Mouse (Mus musculus) heart, postnatal 0 days (tissue): ENCODE data around the gene Patj. TPM values are rescaled to one million over a fixed set of nuclear protein-coding genes. Genes with fewer than 3 reads are reported as not detected.
A peak's percentile ranks its signal among the peaks of the same experiment; 100 is the strongest.

ENCODE experiments used
- ATAC-seq: fragments of 200-750 bp; cut with Nextera tagmentation; 2 replicates; pipeline ENCODE4 v1.8.0; 2017; ENCODE audit warnings: low read depth, moderate number of reproducible peaks, moderate library complexity; ENCODE audit not compliant: insufficient read depth
- DNase-seq: peaks from one replicate; pipeline ENCODE4 v3.0.0-alpha.2; 2016; ENCODE audit warnings: low spot score
- H3K27ac ChIP-seq: fragments of 300-500 bp; sonication (generic); 2 replicates; pipeline ENCODE4 v1.5.1; 2014; ENCODE audit warnings: low read depth, mild to moderate bottlenecking
- H3K27me3 ChIP-seq: fragments of 300-500 bp; sonication (generic); 2 replicates; pipeline ENCODE4 v1.6.1; 2014; ENCODE audit warnings: low read length, mixed read lengths; ENCODE audit not compliant: control insufficient read depth, insufficient read depth
- H3K36me3 ChIP-seq: fragments of 300-500 bp; sonication (generic); replicated peaks from 2 replicates; pipeline ENCODE4 v1.6.1; 2014; ENCODE audit warnings: low read length, mixed read lengths; ENCODE audit not compliant: control insufficient read depth, insufficient read depth
- H3K4me1 ChIP-seq: fragments of 300-500 bp; sonication (generic); 2 replicates; pipeline ENCODE4 v1.6.1; 2014; ENCODE audit warnings: antibody characterized with exemption; ENCODE audit not compliant: control insufficient read depth, insufficient read depth
- H3K4me2 ChIP-seq: fragments of 300-500 bp; sonication (generic); 2 replicates; pipeline ENCODE4 v1.6.1; 2014; ENCODE audit warnings: low read depth, mild to moderate bottlenecking, low read length, moderate library complexity
- H3K4me3 ChIP-seq: fragments of 300-500 bp; sonication (generic); 2 replicates; pipeline ENCODE4 v1.5.1; 2014; ENCODE audit warnings: low read depth, low read length
- H3K9ac ChIP-seq: fragments of 300-500 bp; sonication (generic); replicated peaks from 2 replicates; pipeline ENCODE4 v1.6.1; 2014; ENCODE audit warnings: low read depth, low read length, mixed read lengths
- H3K9me3 ChIP-seq: fragments of 300-500 bp; sonication (generic); replicated peaks from 2 replicates; pipeline ENCODE4 v1.6.1; 2016; ENCODE audit warnings: low read length; ENCODE audit not compliant: control insufficient read depth
- CTCF ChIP-seq: IDR thresholded peaks from 2 replicates; pipeline ENCODE4 v1.5.1; 2016; ENCODE audit warnings: antibody characterized with exemption, control low read depth, low read depth
- EP300 ChIP-seq: IDR thresholded peaks from 2 replicates; pipeline ENCODE4 v1.6.1; 2016; ENCODE audit warnings: antibody characterized with exemption, low read depth
- WGBS: fragments of 180-500 bp; shearing (Covaris S2); extraction: QIAGEN DNeasy Blood & Tissue Kit; methylation state at CpG from one replicate; pipeline ENCODE4 v1.1.7; 2014; 5-methylcytosine and 5-hydroxymethylcytosine counted together
- polyA plus RNA-seq: library from polyadenylated mRNA; unstranded; fragments of >200 nt; fragmentation: Nextera tagmentation; extraction: Ambion mirVana; gene quantifications from 2 replicates; pipeline ENCODE4 v1.2.1, GENCODE M21; 2015
- total RNA-seq: library from RNA; depleted of rRNA; stranded (reverse); fragments of >200 nt; gene quantifications from 2 replicates; pipeline ENCODE4 v1.2.3, GENCODE M21; 2014; ENCODE audit warnings: low replicate concordance

Patj gene
- total and polyA plus RNA-seq, 2 experiments from 2014 or later = 5.2 to 1,302 TPM

GRCm38 (mm10) chr4:98726590-98727237 is 331.1 kb downstream of the Patj start, which contains the start of gene L1td1:
L1td1 (plus strand) TSS chr4:98726734.
- TF ChIP-seq EP300 = no peak
- no peak for TF ChIP-seq CTCF
- DNase-seq (no peak), ATAC-seq (no peak)
- H3K4me3 ChIP-seq = peak within 1 kb of the TSS; percentile 22
- no peaks in the 10 kb centered on the region for H3K36me3 ChIP-seq
- H3K9me3 ChIP-seq = no peaks in the 10 kb centered on the region
- no peak within 1 kb of the TSS for H3K27ac ChIP-seq
- 0 out of 2 replicates have a peak, but pooled peaks cover 12% of the 10 kb centered on the region for H3K4me1 ChIP-seq
- peak within 1 kb of the TSS; percentile 49 for H3K4me2 ChIP-seq
- H3K27me3 ChIP-seq = 0 out of 2 replicates have a peak, but pooled peaks cover 15% of the 10 kb centered on the region
- H3K9ac ChIP-seq = no peak within 1 kb of the TSS
- 18% methylated on average over 29 of the region's 29 CpGs for WGBS

- DNase-seq (no peak), ATAC-seq (no peak)
- H3K9me3 ChIP-seq = no peaks in the 10 kb centered on the region
- 6% methylated on average over 21 of the region's 21 CpGs for WGBS
- H3K9ac ChIP-seq = no peak overlapping the region
- peak overlapping the region; percentile 22 for H3K4me3 ChIP-seq
- H3K27me3 ChIP-seq = 0 out of 2 replicates have a peak, but pooled peaks cover 15% of the 10 kb centered on the region
- 0 out of 2 replicates have a peak, but pooled peaks cover 12% of the 10 kb centered on the region for H3K4me1 ChIP-seq
- no peak overlapping the region for H3K27ac ChIP-seq
- TF ChIP-seq CTCF = no peak
- no peak for TF ChIP-seq EP300
- peak overlapping the region; percentile 49 for H3K4me2 ChIP-seq
- no peaks in the 10 kb centered on the region for H3K36me3 ChIP-seq
These were observed 331.8 kb downstream of the Patj start for GRCm38 (mm10) chr4:98727295-98727958.

GRCm38 (mm10) chr4:98727959-98728347 is 332.4 kb downstream of the Patj start:
- Histone ChIP-seq H3K27me3 (0 out of 2 replicates have a peak, but pooled peaks cover 15% of the 10 kb centered on the region), H3K4me1 (0 out of 2 replicates have a peak, but pooled peaks cover 12% of the 10 kb centered on the region), H3K4me2 (peak overlapping the region; percentile 49), H3K36me3 (no peaks in the 10 kb centered on the region), H3K9ac (no peak overlapping the region), H3K27ac (no peak overlapping the region), H3K9me3 (no peaks in the 10 kb centered on the region), H3K4me3 (peak overlapping the region; percentile 22)
- no peak for DNase-seq
- TF ChIP-seq EP300 (no peak), CTCF (no peak)
- no peak for ATAC-seq
- 4% methylated on average over 10 of the region's 10 CpGs for WGBS

- Histone ChIP-seq H3K9me3 (no peaks in the 10 kb centered on the region), H3K36me3 (no peaks in the 10 kb centered on the region), H3K27ac (no peak overlapping the region), H3K4me1 (0 out of 2 replicates have a peak, but pooled peaks cover 12% of the 10 kb centered on the region), H3K4me2 (peak overlapping the region; percentile 49; the same call in 1 of the 2 replicates), H3K4me3 (no peak overlapping the region), H3K9ac (no peak overlapping the region), H3K27me3 (0 out of 2 replicates have a peak, but pooled peaks cover 15% of the 10 kb centered on the region)
- ATAC-seq (no peak), DNase-seq (no peak)
- no peak for TF ChIP-seq EP300
- TF ChIP-seq CTCF = no peak
- 39% methylated on average over 7 of the region's 7 CpGs for WGBS
These were observed 333.1 kb downstream of the Patj start for GRCm38 (mm10) chr4:98728716-98729115.

GRCm38 (mm10) chr4:98733660-98734059 is 338.1 kb downstream of the Patj start:
- 88% methylated on average over 16 of the region's 16 CpGs for WGBS
- Histone ChIP-seq H3K9me3 (no peaks in the 10 kb centered on the region), H3K4me1 (no peaks in the 10 kb centered on the region), H3K27ac (no peak overlapping the region), H3K4me3 (no peak overlapping the region), H3K4me2 (no peak overlapping the region), H3K27me3 (0 out of 2 replicates have a peak, but pooled peaks cover 5% of the 10 kb centered on the region), H3K9ac (no peak overlapping the region), H3K36me3 (no peaks in the 10 kb centered on the region)
- ATAC-seq (no peak), DNase-seq (no peak)
- TF ChIP-seq EP300 = no peak
- no peak for TF ChIP-seq CTCF
